Mouse (Mus musculus): ENCODE data around the gene Alpl.

Gene Alpl

GRCm38 (mm10) chr4:137795611-137796557 is at the start of gene Alpl:
Gene Alpl (minus strand): TSS chr4:137796384.
- DNase-seq, result peak; percentile 81

GRCm38 (mm10) chr4:137844656-137845055 is 48.5 kb upstream of the Alpl start:
- DNase-seq, result peak; percentile 88

- no peak for DNase-seq
Measured at GRCm38 (mm10) chr4:137839452-137839851, 43.3 kb upstream of the Alpl start.

GRCm38 (mm10) chr4:137838791-137839190 is 42.6 kb upstream of the Alpl start:
- DNase-seq, result no peak

- no peak for DNase-seq
Measured at GRCm38 (mm10) chr4:137837792-137838191, 41.6 kb upstream of the Alpl start.

GRCm38 (mm10) chr4:137836741-137837140 is 40.6 kb upstream of the Alpl start:
- no peak for DNase-seq

- peak; percentile 86 for DNase-seq
Measured at GRCm38 (mm10) chr4:137835624-137836337, 39.6 kb upstream of the Alpl start.

GRCm38 (mm10) chr4:137831598-137831997 is 35.4 kb upstream of the Alpl start:
- DNase-seq, result no peak

GRCm38 (mm10) chr4:137830380-137830779 is 34.2 kb upstream of the Alpl start:
- DNase-seq, result no peak

- no peak for DNase-seq
Measured at GRCm38 (mm10) chr4:137824881-137825280, 28.7 kb upstream of the Alpl start.

GRCm38 (mm10) chr4:137823542-137823941 is 27.4 kb upstream of the Alpl start:
- DNase-seq, result no peak

GRCm38 (mm10) chr4:137822537-137822936 is 26.4 kb upstream of the Alpl start:
- no peak for DNase-seq

- DNase-seq, result peak; percentile 35
Measured at GRCm38 (mm10) chr4:137820721-137821120, 24.5 kb upstream of the Alpl start.

GRCm38 (mm10) chr4:137819487-137819886 is 23.3 kb upstream of the Alpl start:
- DNase-seq, result peak; percentile 60

- DNase-seq, result no peak
Measured at GRCm38 (mm10) chr4:137818341-137818740, 22.2 kb upstream of the Alpl start.

- no peak for DNase-seq
Measured at GRCm38 (mm10) chr4:137816216-137816615, 20.0 kb upstream of the Alpl start.

- DNase-seq, result no peak
Measured at GRCm38 (mm10) chr4:137815473-137815872, 19.3 kb upstream of the Alpl start.

GRCm38 (mm10) chr4:137814140-137814539 is 18.0 kb upstream of the Alpl start:
- no peak for DNase-seq

GRCm38 (mm10) chr4:137812946-137813708 is 16.9 kb upstream of the Alpl start:
- DNase-seq, result no peak

- no peak for DNase-seq
Measured at GRCm38 (mm10) chr4:137809999-137810398, 13.8 kb upstream of the Alpl start.

- DNase-seq, result no peak
Measured at GRCm38 (mm10) chr4:137807301-137807851, 11.2 kb upstream of the Alpl start.

GRCm38 (mm10) chr4:137801196-137801595 is 5.0 kb upstream of the Alpl start:
- DNase-seq, result no peak

- no peak for DNase-seq
Measured at GRCm38 (mm10) chr4:137800324-137800723, 4.1 kb upstream of the Alpl start.
